Mouse (Mus musculus): Measurements from ENCODE around the gene Atrip. TPM values are rescaled to one million over a fixed set of nuclear protein-coding genes. Genes with fewer than 3 reads are reported as not detected.

Atrip gene
- polyA plus RNA-seq, 1 experiment = 38.0 TPM

- Histone ChIP-seq H3K4me3 (replicated peaks; ENCODE audit: insufficient read depth, low read depth, low read length) (peak overlapping the region; percentile 91), H3K27me3 (ENCODE audit: control insufficient read depth, insufficient read depth, low read length) (no peaks in the 10 kb centered on the region), H3K4me1 (ENCODE audit: control insufficient read depth, insufficient read depth, low read length) (peaks cover 20% of the 10 kb centered on the region), H3K27ac (ENCODE audit: insufficient read depth, low read length) (0 out of 2 replicates have a peak overlapping the region, but pooled peaks have one; percentile 52)
- peak; percentile 37 to 42 for DNase-seq
- TF ChIP-seq CTCF (IDR thresholded peaks at IDR 0.05; ENCODE audit: borderline replicate concordance, insufficient read depth, low read depth, low read length) (no peak), POLR2A (IDR thresholded peaks at IDR 0.05; ENCODE audit: borderline replicate concordance, insufficient read depth, low read length) (no peak)
- WGBS = 65% methylated on average over 12 of the region's 12 CpGs
Measured at GRCm38 (mm10) chr9:109055271-109056030, 18.5 kb downstream of the Atrip start.

DNA sequence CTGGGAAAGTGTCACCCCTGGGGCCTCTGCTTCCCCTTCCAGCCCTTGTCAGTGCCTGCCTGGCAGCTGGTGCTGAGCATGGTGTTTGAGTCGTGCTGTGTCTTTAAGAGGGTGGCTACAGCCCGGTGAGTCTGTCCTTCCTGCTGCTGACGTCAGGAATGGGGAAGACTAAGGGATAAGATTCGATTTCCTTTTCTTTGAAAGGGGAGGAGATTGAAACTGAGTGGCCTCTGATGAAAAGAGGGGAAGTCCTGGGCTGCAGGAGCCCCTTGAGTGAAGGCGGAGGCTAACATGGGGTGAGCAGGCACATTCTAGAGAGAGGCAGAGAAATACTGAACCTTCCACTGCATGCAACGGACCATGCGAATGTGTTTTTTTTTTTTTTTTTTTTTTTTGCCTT, 19.2 kb downstream of the Atrip start:
- TF ChIP-seq POLR2A (IDR thresholded peaks at IDR 0.05; ENCODE audit: borderline replicate concordance, insufficient read depth, low read length) (peak; percentile 52; the same call in 1 of the 2 replicates), CTCF (IDR thresholded peaks at IDR 0.05; ENCODE audit: borderline replicate concordance, insufficient read depth, low read depth, low read length) (no peak)
- 7% methylated on average over 7 of the region's 7 CpGs for WGBS

GRCm38 (mm10) chr9:109053851-109054250, 20.1 kb downstream of the Atrip start:
- Histone ChIP-seq H3K27me3 (ENCODE audit: control insufficient read depth, insufficient read depth, low read length) (no peaks in the 10 kb centered on the region), H3K4me1 (ENCODE audit: control insufficient read depth, insufficient read depth, low read length) (peaks cover 20% of the 10 kb centered on the region), H3K4me3 (replicated peaks; ENCODE audit: insufficient read depth, low read depth, low read length) (no peak overlapping the region), H3K27ac (ENCODE audit: insufficient read depth, low read length) (no peak overlapping the region)
- DNase-seq = peak in 1 of 2 experiments; percentile 11
- WGBS = 75% methylated on average over 6 of the region's 6 CpGs
- TF ChIP-seq CTCF (IDR thresholded peaks at IDR 0.05; ENCODE audit: borderline replicate concordance, insufficient read depth, low read depth, low read length) (no peak), POLR2A (IDR thresholded peaks at IDR 0.05; ENCODE audit: borderline replicate concordance, insufficient read depth, low read length) (no peak)

More for the DNA sequence above, 19.2 kb downstream of the Atrip start:
- Histone ChIP-seq H3K27me3 (ENCODE audit: control insufficient read depth, insufficient read depth, low read length) (no peaks in the 10 kb centered on the region), H3K4me1 (ENCODE audit: control insufficient read depth, insufficient read depth, low read length) (peaks cover 20% of the 10 kb centered on the region), H3K27ac (ENCODE audit: insufficient read depth, low read length) (peak overlapping the region; percentile 52; the same call in 1 of the 2 replicates), H3K4me3 (replicated peaks; ENCODE audit: insufficient read depth, low read depth, low read length) (peak overlapping the region; percentile 91)
- peak; percentile 71 to 79 for DNase-seq

GRCm38 (mm10) chr9:109053366-109053765, 20.6 kb downstream of the Atrip start:
- H3K27me3 ChIP-seq (ENCODE audit: control insufficient read depth, insufficient read depth, low read length) = no peaks in the 10 kb centered on the region
- no peak overlapping the region for H3K4me3 ChIP-seq (replicated peaks; ENCODE audit: insufficient read depth, low read depth, low read length)
- 78% methylated on average over 3 of the region's 3 CpGs for WGBS
- DNase-seq = no peak
- H3K4me1 ChIP-seq (ENCODE audit: control insufficient read depth, insufficient read depth, low read length) = peaks cover 15% of the 10 kb centered on the region
- no peak overlapping the region for H3K27ac ChIP-seq (ENCODE audit: insufficient read depth, low read length)
- no peak for TF ChIP-seq POLR2A (IDR thresholded peaks at IDR 0.05; ENCODE audit: borderline replicate concordance, insufficient read depth, low read length)
- TF ChIP-seq CTCF (IDR thresholded peaks at IDR 0.05; ENCODE audit: borderline replicate concordance, insufficient read depth, low read depth, low read length) = no peak

GRCm38 (mm10) chr9:109052490-109053260, 21.2 kb downstream of the Atrip start:
- Histone ChIP-seq H3K4me1 (ENCODE audit: control insufficient read depth, insufficient read depth, low read length) (peaks cover 9% of the 10 kb centered on the region), H3K4me3 (replicated peaks; ENCODE audit: insufficient read depth, low read depth, low read length) (no peak overlapping the region), H3K27me3 (ENCODE audit: control insufficient read depth, insufficient read depth, low read length) (no peaks in the 10 kb centered on the region), H3K27ac (ENCODE audit: insufficient read depth, low read length) (no peak overlapping the region)
- TF ChIP-seq CTCF (IDR thresholded peaks at IDR 0.05; ENCODE audit: borderline replicate concordance, insufficient read depth, low read depth, low read length) (no peak), POLR2A (IDR thresholded peaks at IDR 0.05; ENCODE audit: borderline replicate concordance, insufficient read depth, low read length) (no peak)
- 83% methylated on average over 9 of the region's 9 CpGs for WGBS
- peak in 1 of 2 experiments; percentile 6 for DNase-seq

DNA sequence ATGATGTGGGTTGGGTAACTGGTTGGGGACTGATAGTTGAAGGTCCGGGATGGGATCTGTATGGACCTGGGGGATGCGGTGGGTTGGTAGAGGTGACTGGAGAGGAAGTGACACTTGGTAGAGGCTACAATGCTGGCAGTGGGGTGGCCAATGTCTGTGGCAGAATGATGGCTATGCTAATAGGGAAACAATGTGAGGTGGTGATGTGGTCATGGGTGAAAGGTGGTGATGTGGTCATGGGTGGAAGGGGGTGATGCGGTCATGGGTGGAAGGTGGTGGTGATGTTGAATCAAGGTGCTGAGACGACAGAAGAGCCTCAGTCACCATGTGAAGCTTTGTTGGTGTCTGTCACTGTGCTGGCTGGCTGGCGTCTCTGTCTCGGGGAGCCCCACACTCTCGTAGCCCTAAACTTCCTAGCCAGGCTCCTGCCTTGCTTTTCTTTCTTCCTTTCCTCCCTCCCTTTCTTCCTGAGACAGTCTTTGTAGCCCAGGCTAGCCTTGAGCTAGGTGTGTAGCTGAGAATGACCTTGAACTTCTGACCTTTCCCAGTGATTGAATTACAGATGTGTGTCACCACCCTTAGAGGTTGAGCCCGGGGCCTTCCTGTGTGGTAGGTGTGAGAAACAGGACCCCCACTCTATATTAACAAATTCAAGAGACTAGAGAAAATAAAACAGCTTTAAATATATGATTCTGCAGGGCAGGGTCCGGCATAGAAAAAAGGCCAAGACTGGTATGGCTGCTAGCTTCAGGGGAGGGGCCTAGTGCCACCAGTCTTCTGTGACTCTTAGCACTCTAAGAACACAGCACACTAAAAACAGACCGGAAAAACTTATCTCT, 22.1 kb downstream of the Atrip start:
- WGBS = 90% methylated on average over 10 of the region's 10 CpGs

DNA sequence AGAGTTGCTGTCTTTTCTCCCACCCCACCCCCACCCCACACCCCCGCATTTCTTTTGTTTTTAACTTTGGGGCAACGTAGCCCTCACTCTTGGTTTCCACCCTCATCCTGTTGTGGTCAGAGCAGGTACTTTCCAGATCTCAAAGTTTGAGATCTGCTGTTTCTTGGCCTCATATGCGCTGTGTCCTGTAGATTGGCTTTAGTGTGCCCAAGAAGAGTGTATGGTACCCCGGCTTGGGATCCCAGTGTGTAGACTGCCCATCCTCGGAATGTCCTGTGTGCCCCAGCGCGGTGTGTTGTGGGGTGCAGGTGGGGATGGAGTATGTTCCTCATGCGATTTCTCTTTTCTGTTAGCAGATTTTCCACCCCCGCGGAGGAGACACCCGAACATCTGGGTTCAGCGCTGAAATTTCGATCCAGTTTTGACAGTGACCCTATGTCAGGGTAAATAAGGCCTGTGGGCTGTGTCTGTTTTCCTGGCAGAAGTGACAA, 22.9 kb downstream of the Atrip start:
- no peak for DNase-seq
- 89% methylated on average over 13 of the region's 13 CpGs for WGBS
- TF ChIP-seq POLR2A (IDR thresholded peaks at IDR 0.05; ENCODE audit: borderline replicate concordance, insufficient read depth, low read length) = no peak
- no peak for TF ChIP-seq CTCF (IDR thresholded peaks at IDR 0.05; ENCODE audit: borderline replicate concordance, insufficient read depth, low read depth, low read length)

More for the DNA sequence above, 22.1 kb downstream of the Atrip start:
- no peak overlapping the region for H3K4me3 ChIP-seq (replicated peaks; ENCODE audit: insufficient read depth, low read depth, low read length)
- H3K4me1 ChIP-seq (ENCODE audit: control insufficient read depth, insufficient read depth, low read length) = peaks cover 9% of the 10 kb centered on the region
- no peak for DNase-seq
- H3K27me3 ChIP-seq (ENCODE audit: control insufficient read depth, insufficient read depth, low read length) = no peaks in the 10 kb centered on the region
- H3K27ac ChIP-seq (ENCODE audit: insufficient read depth, low read length) = no peak overlapping the region
- TF ChIP-seq POLR2A (IDR thresholded peaks at IDR 0.05; ENCODE audit: borderline replicate concordance, insufficient read depth, low read length) (no peak), CTCF (IDR thresholded peaks at IDR 0.05; ENCODE audit: borderline replicate concordance, insufficient read depth, low read depth, low read length) (no peak)

More for the DNA sequence above, 22.9 kb downstream of the Atrip start:
- Histone ChIP-seq H3K4me1 (ENCODE audit: control insufficient read depth, insufficient read depth, low read length) (peaks cover 8% of the 10 kb centered on the region), H3K27me3 (ENCODE audit: control insufficient read depth, insufficient read depth, low read length) (no peaks in the 10 kb centered on the region), H3K4me3 (replicated peaks; ENCODE audit: insufficient read depth, low read depth, low read length) (no peak overlapping the region), H3K27ac (ENCODE audit: insufficient read depth, low read length) (no peak overlapping the region)

Measured in cerebellum, adult 2 months (tissue).